Mouse (Mus musculus): ENCODE data around the gene Ttc34. TPM values are rescaled to one million over a fixed set of nuclear protein-coding genes. Genes with fewer than 3 reads are reported as not detected.

Gene Ttc34
- polyA plus RNA-seq, 1 experiment from 2014 or later, result 0.30 TPM

GRCm38 (mm10) chr4:154916662-154917061 lies 79.4 kb downstream of the Ttc34 start:
- TF ChIP-seq CTCF (IDR thresholded peaks at IDR 0.05; ENCODE audit: low read depth), result no peak
- no peak overlapping the region for H3K9ac ChIP-seq (ENCODE audit: low read depth, low read length)
- no peak overlapping the region for H3K27ac ChIP-seq
- H3K36me3 ChIP-seq (ENCODE audit: insufficient read depth, low read length), result no peaks in the 10 kb centered on the region
- no peak for ATAC-seq (replicated peaks; ENCODE audit: low FRiP score, low read depth)
- 83% methylated on average over 4 of the region's 4 CpGs for WGBS
- no peak overlapping the region for H3K4me3 ChIP-seq (replicated peaks; ENCODE audit: low read depth, low read length)
- no peaks in the 10 kb centered on the region for H3K27me3 ChIP-seq (ENCODE audit: insufficient read depth, low read length)
- H3K9me3 ChIP-seq (replicated peaks; ENCODE audit: low read length), result no peaks in the 10 kb centered on the region
- no peak for DNase-seq (ENCODE audit: low spot score)
- H3K4me2 ChIP-seq (ENCODE audit: low read length), result no peak overlapping the region
- no peaks in the 10 kb centered on the region for H3K4me1 ChIP-seq (replicated peaks; ENCODE audit: insufficient read depth, low read length)

Other genes with a start within 250 kb of the Ttc34 start
- 19.0 and 22.5 TPM in 2 replicates for gene Prdm16, start 200.6 kb upstream of the Ttc34 start, polyA plus RNA-seq (2015; fragmentation: Nextera tagmentation; extraction: Ambion mirVana)
- gene Actrt2, start 169.6 kb upstream of the Ttc34 start, polyA plus RNA-seq (2015; fragmentation: Nextera tagmentation; extraction: Ambion mirVana), result not detected in 2 replicates
- gene Mmel1, start 32.1 kb downstream of the Ttc34 start, polyA plus RNA-seq (2015; fragmentation: Nextera tagmentation; extraction: Ambion mirVana), result not detected in 2 replicates
- gene Fam213b, start 61.7 kb downstream of the Ttc34 start, polyA plus RNA-seq (2015; fragmentation: Nextera tagmentation; extraction: Ambion mirVana), result 40.6 and 42.0 TPM in 2 replicates
- gene Tnfrsf14, start 91.1 kb downstream of the Ttc34 start, polyA plus RNA-seq (2015; fragmentation: Nextera tagmentation; extraction: Ambion mirVana), result 0.75 and 1.3 TPM in 2 replicates
- 5.8 and 6.2 TPM in 2 replicates for gene Hes5, start 123.5 kb downstream of the Ttc34 start, polyA plus RNA-seq (2015; fragmentation: Nextera tagmentation; extraction: Ambion mirVana)
- 30.4 TPM in 2 replicates for gene Pank4, start 126.7 kb downstream of the Ttc34 start, polyA plus RNA-seq (2015; fragmentation: Nextera tagmentation; extraction: Ambion mirVana)
- 2.1 and 2.3 TPM in 2 replicates for gene Plch2, start 219.3 kb downstream of the Ttc34 start, polyA plus RNA-seq (2015; fragmentation: Nextera tagmentation; extraction: Ambion mirVana)
- gene Pex10, start 229.6 kb downstream of the Ttc34 start, polyA plus RNA-seq (2015; fragmentation: Nextera tagmentation; extraction: Ambion mirVana), result 18.3 and 19.7 TPM in 2 replicates
- gene Rer1, start 248.9 kb downstream of the Ttc34 start, polyA plus RNA-seq (2015; fragmentation: Nextera tagmentation; extraction: Ambion mirVana), result 194 and 205 TPM in 2 replicates
- 7.0 and 7.6 TPM in 2 replicates for gene Morn1, start 249.1 kb downstream of the Ttc34 start, polyA plus RNA-seq (2015; fragmentation: Nextera tagmentation; extraction: Ambion mirVana)

All from kidney, postnatal 0 days (tissue).